Comparison of ENCODE assay signal across 9 mouse cellular contexts in the genomic region with DNA sequence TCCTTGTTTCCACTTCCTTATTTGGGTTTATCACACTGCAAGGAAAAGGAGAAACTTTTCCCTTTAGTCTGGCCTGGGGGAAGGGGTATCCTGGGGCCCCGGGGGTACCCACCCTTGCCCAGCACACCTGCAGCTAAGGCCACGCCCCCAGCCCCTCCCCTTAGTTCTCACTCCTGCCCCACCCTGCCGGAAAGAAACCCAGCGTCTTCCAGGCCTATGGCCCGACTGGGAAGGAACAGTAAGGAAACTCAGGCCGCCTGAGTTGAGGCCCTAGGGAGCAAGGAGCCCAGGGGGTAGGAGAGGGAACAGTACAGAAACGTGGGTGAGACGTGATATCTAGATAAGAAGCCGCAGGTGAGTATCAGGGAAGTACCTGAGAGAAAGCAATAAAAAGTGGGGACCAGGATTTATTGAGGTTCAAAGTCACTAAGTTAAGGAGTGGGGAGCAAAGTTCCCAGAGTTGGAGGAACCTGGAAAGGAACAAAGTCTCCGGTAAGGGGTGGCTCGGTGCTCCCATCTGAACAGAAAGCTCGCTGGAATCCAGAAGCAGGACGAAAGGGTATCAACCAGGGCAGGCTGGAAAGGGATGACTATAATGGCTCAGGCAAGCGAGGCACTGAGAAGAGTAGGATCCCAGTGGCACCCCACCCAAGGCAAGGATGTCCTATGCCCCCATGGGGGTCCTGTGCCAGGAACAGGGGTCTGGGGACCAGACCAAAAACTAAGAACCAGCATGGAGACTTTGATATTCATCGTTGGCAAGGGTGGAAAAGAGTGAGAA. TPM values are rescaled to one million over a fixed set of nuclear protein-coding genes. Genes with fewer than 3 reads are reported as not detected.
DNase-seq lines count a peak whose midpoint lies in the region; ATAC-seq and TF ChIP-seq lines count a peak whose summit lies in the region.
"Had no signal": no experiment of that assay in that cellular context is flagged by ENCODE, and none has a peak within 500 bp of the region (broad histone marks: within the 10 kb centered on the region; RNA-seq: fewer than 3 reads in every experiment).

No protein-coding gene starts in this region.

- H3K4me3 ChIP-seq in ES-E14 (ENCODE audit: insufficient read depth in 1 of 2, low read depth in 1 of 2, low read length in 2 of 2, poor library complexity in 1 of 2, severe bottlenecking in 1 of 2) = peak overlapping the region; percentile 74 to 87
- H3K4me3 ChIP-seq in hindbrain, embryonic 11.5 days (ENCODE audit: low read depth, low read length) = peak overlapping the region; percentile 38; the same call in 1 of the 2 replicates
- peak overlapping the region; percentile 85 for H3K4me3 ChIP-seq in liver, adult 2 months (ENCODE audit: insufficient read depth, low read depth, low read length)
- H3K4me3 ChIP-seq in neural tube, embryonic 12.5 days = peak overlapping the region; percentile 48

- no peak for ATAC-seq in hindbrain, embryonic 11.5 days (ENCODE audit: low FRiP score)
- no peak for ATAC-seq in neural tube, embryonic 12.5 days (ENCODE audit: low FRiP score, low read depth)

- no peaks in the 10 kb centered on the region for H3K9me3 ChIP-seq in ES-E14 (ENCODE audit: control insufficient read depth, insufficient read depth, low read depth, low read length)
- no peaks in the 10 kb centered on the region for H3K9me3 ChIP-seq in hindbrain, embryonic 11.5 days (ENCODE audit: control insufficient read depth, low read length)
- H3K9me3 ChIP-seq in neural tube, embryonic 12.5 days = no peaks in the 10 kb centered on the region

- peaks cover 8% of the 10 kb centered on the region for H3K27me3 ChIP-seq in hindbrain, embryonic 11.5 days (ENCODE audit: control insufficient read depth, insufficient read depth, low read length)
- H3K27me3 ChIP-seq in liver, adult 2 months (ENCODE audit: control insufficient read depth, insufficient read depth, low read length) = no peaks in the 10 kb centered on the region
- peaks cover 15% of the 10 kb centered on the region for H3K27me3 ChIP-seq in neural tube, embryonic 12.5 days (replicated peaks)
- H3K27me3 ChIP-seq: Patski had no signal

- TF ChIP-seq POLR2A in liver, adult 2 months (IDR thresholded peaks at IDR 0.05; ENCODE audit: extremely low read depth, insufficient read depth, low read length) = no peak

- H3K9ac ChIP-seq in ES-E14 (ENCODE audit: insufficient read depth, low read depth, low read length, poor library complexity, severe bottlenecking) = peak overlapping the region; percentile 72; the same call in 1 of the 2 replicates
- H3K9ac ChIP-seq in hindbrain, embryonic 11.5 days (ENCODE audit: low read depth, low read length) = no peak overlapping the region
- H3K9ac ChIP-seq in liver, adult 2 months (ENCODE audit: low read depth, low read length) = peak overlapping the region; percentile 93
- H3K9ac ChIP-seq in neural tube, embryonic 12.5 days = peak overlapping the region; percentile 57; the same call in 1 of the 2 replicates

- peaks cover 27% of the 10 kb centered on the region for H3K36me3 ChIP-seq in ES-E14 (ENCODE audit: control insufficient read depth, insufficient read depth, low read length, poor library complexity, severe bottlenecking)
- no peaks in the 10 kb centered on the region for H3K36me3 ChIP-seq in hindbrain, embryonic 11.5 days (ENCODE audit: control insufficient read depth, insufficient read depth, low read length)
- peaks cover 1% of the 10 kb centered on the region; the same call in 1 of the 2 replicates for H3K36me3 ChIP-seq in liver, adult 2 months (ENCODE audit: control insufficient read depth, insufficient read depth, low read length)
- peaks cover 7% of the 10 kb centered on the region for H3K36me3 ChIP-seq in neural tube, embryonic 12.5 days

- DNase-seq in adrenal gland, postnatal 14 days = peak; percentile 57
- DNase-seq in adrenal gland, postnatal 4 days (ENCODE audit: low spot score in 2 of 2) = no peak
- no peak for DNase-seq in ES-E14 (ENCODE audit: low read depth, low spot score)
- DNase-seq in hindbrain, embryonic 11.5 days (ENCODE audit: low spot score) = no peak
- no peak for DNase-seq in liver, adult 2 months (ENCODE audit: extremely low read depth, low read depth, low spot score)
- no peak for DNase-seq in frontal cortex, postnatal 36 days (ENCODE audit: low spot score in 2 of 2)
- no peak for DNase-seq in gastrocnemius, postnatal 4 days (ENCODE audit: low spot score in 2 of 2)

- H3K4me2 ChIP-seq in hindbrain, embryonic 11.5 days (replicated peaks; ENCODE audit: low read depth, low read length) = peak overlapping the region; percentile 54
- H3K4me2 ChIP-seq in neural tube, embryonic 12.5 days (replicated peaks) = peak overlapping the region; percentile 62

- H3K4me1 ChIP-seq in ES-E14 (ENCODE audit: control insufficient read depth in 2 of 2, insufficient read depth in 2 of 2, low read length in 2 of 2, poor library complexity in 1 of 2) = peaks cover 9 to 38% of the 10 kb centered on the region in 2 experiments; a peak in 3 of 4 replicates
- peaks cover 5% of the 10 kb centered on the region for H3K4me1 ChIP-seq in hindbrain, embryonic 11.5 days (replicated peaks; ENCODE audit: control insufficient read depth, insufficient read depth, low read length)
- H3K4me1 ChIP-seq in liver, adult 2 months (ENCODE audit: control insufficient read depth, insufficient read depth, low read length) = peaks cover 7% of the 10 kb centered on the region
- peaks cover 33% of the 10 kb centered on the region for H3K4me1 ChIP-seq in neural tube, embryonic 12.5 days

- in situ Hi-C loops in ES-E14 (cut with MboI; ENCODE audit: low sequenced_read_pairs in 2 of 2, unreplicated experiment in 2 of 2) = no loop called here

- WGBS in hindbrain, embryonic 11.5 days = 10% methylated on average over 15 of the region's 15 CpGs
- WGBS in liver, adult 2 months = 21% methylated on average over 15 of the region's 15 CpGs
- 15% methylated on average over 15 of the region's 15 CpGs for WGBS in neural tube, embryonic 12.5 days

- H3K79me2 ChIP-seq in liver, adult 2 months (ENCODE audit: control insufficient read depth, insufficient read depth, low read length) = peaks cover 4% of the 10 kb centered on the region; the same call in 1 of the 2 replicates

- H3K27ac ChIP-seq in ES-E14 (ENCODE audit: insufficient read depth, low read depth, low read length, poor library complexity, severe bottlenecking) = no peak overlapping the region
- H3K27ac ChIP-seq in hindbrain, embryonic 11.5 days (ENCODE audit: low read depth, low read length) = no peak overlapping the region
- no peak overlapping the region for H3K27ac ChIP-seq in liver, adult 2 months (replicated peaks; ENCODE audit: insufficient read depth, low read depth, low read length)
- no peak overlapping the region for H3K27ac ChIP-seq in neural tube, embryonic 12.5 days

- no peak for TF ChIP-seq CTCF in liver, adult 2 months (IDR thresholded peaks at IDR 0.05; ENCODE audit: low read depth, low read length)

TF ChIP-seq in ES-E14, 5 proteins besides CTCF, POLR2A, EP300 and RAD21 (continues in another document):
- no peak for TF ChIP-seq ZNF384 (IDR thresholded peaks at IDR 0.05; ENCODE audit: low read depth, low read length)
- TF ChIP-seq CHD2 (IDR thresholded peaks at IDR 0.05; ENCODE audit: low read depth, low read length) = no peak
- TF ChIP-seq MAFK (IDR thresholded peaks at IDR 0.05; ENCODE audit: insufficient read depth, low read depth, low read length) = no peak

RNA-seq across cellular contexts. Expression of gene Ppp1r14b, which starts 6.1 kb away (rescaled TPM):
- total RNA-seq in adrenal gland, postnatal 14 days (2021) = 264 and 275 TPM in 2 replicates
- total RNA-seq in adrenal gland, postnatal 4 days (2021) = 100 to 1,000 TPM; 292 to 312 TPM
- 365 and 385 TPM in 2 replicates for total RNA-seq in ES-E14 (2012; rRNA removed)
- 180 and 249 TPM in 2 replicates for polyA plus RNA-seq in hindbrain, embryonic 11.5 days (2014; fragmentation: Nextera tagmentation; extraction: Ambion mirVana)
- total RNA-seq in liver, adult 2 months (2014; rRNA removed) = 14.0 and 24.0 TPM in 2 replicates
- 34.5 and 38.2 TPM in 2 replicates for polyA plus RNA-seq in liver, adult 2 months (2012; rRNA removed)
- 324 and 325 TPM in 2 replicates for polyA plus RNA-seq in neural tube, embryonic 12.5 days (2016; fragmentation: Nextera tagmentation; extraction: Ambion mirVana)
- total RNA-seq in gastrocnemius, postnatal 4 days (2021) = 100 to 1,000 TPM; 364 to 392 TPM

RNA-seq across cellular contexts. Expression of gene Plcb3, which starts 7.6 kb away (rescaled TPM):
- 52.1 and 54.6 TPM in 2 replicates for total RNA-seq in adrenal gland, postnatal 14 days (2021)
- total RNA-seq in adrenal gland, postnatal 4 days (2021) = 10 to 100 TPM; 63.7 to 66.2 TPM
- total RNA-seq in ES-E14 (2012; rRNA removed) = 42.3 and 55.1 TPM in 2 replicates
- 14.6 and 14.8 TPM in 2 replicates for polyA plus RNA-seq in hindbrain, embryonic 11.5 days (2014; fragmentation: Nextera tagmentation; extraction: Ambion mirVana)
- total RNA-seq in liver, adult 2 months (2014; rRNA removed) = 5.9 and 9.6 TPM in 2 replicates
- 15.7 and 27.6 TPM in 2 replicates for polyA plus RNA-seq in liver, adult 2 months (2012; rRNA removed)
- 25.7 and 33.4 TPM in 2 replicates for polyA plus RNA-seq in neural tube, embryonic 12.5 days (2016; fragmentation: Nextera tagmentation; extraction: Ambion mirVana)
- total RNA-seq in gastrocnemius, postnatal 4 days (2021) = 10 to 100 TPM; 22.2 to 23.9 TPM

RNA-seq across cellular contexts. Expression of gene Fkbp2, which starts 11.6 kb away (rescaled TPM):
- total RNA-seq in adrenal gland, postnatal 14 days (2021) = 115 and 121 TPM in 2 replicates
- total RNA-seq in adrenal gland, postnatal 4 days (2021) = 10 to 100 TPM; 61.6 to 66.4 TPM
- total RNA-seq in ES-E14 (2012; rRNA removed) = 51.0 and 64.0 TPM in 2 replicates
- polyA plus RNA-seq in hindbrain, embryonic 11.5 days (2014; fragmentation: Nextera tagmentation; extraction: Ambion mirVana) = 73.7 and 79.3 TPM in 2 replicates
- 66.2 and 92.8 TPM in 2 replicates for total RNA-seq in liver, adult 2 months (2014; rRNA removed)
- 60.0 and 97.3 TPM in 2 replicates for polyA plus RNA-seq in liver, adult 2 months (2012; rRNA removed)
- 90.2 and 93.0 TPM in 2 replicates for polyA plus RNA-seq in neural tube, embryonic 12.5 days (2016; fragmentation: Nextera tagmentation; extraction: Ambion mirVana)
- 10 to 100 TPM; 25.3 to 28.6 TPM for total RNA-seq in gastrocnemius, postnatal 4 days (2021)

RNA-seq across cellular contexts. Expression of gene Vegfb, which starts 18.8 kb away (rescaled TPM):
- 116 and 122 TPM in 2 replicates for total RNA-seq in adrenal gland, postnatal 14 days (2021)
- 10 to 100 TPM; 88.6 to 89.2 TPM for total RNA-seq in adrenal gland, postnatal 4 days (2021)
- total RNA-seq in ES-E14 (2012; rRNA removed) = 10.0 and 14.3 TPM in 2 replicates
- polyA plus RNA-seq in hindbrain, embryonic 11.5 days (2014; fragmentation: Nextera tagmentation; extraction: Ambion mirVana) = 21.4 TPM in 2 replicates
- 1.9 and 3.2 TPM in 2 replicates for total RNA-seq in liver, adult 2 months (2014; rRNA removed)
- 16.8 and 20.4 TPM in 2 replicates for polyA plus RNA-seq in liver, adult 2 months (2012; rRNA removed)
- polyA plus RNA-seq in neural tube, embryonic 12.5 days (2016; fragmentation: Nextera tagmentation; extraction: Ambion mirVana) = 33.7 and 37.8 TPM in 2 replicates
- 10 to 100 TPM; 68.0 to 73.0 TPM for total RNA-seq in gastrocnemius, postnatal 4 days (2021)

RNA-seq across cellular contexts. Expression of gene Dnajc4, which starts 23.7 kb away (rescaled TPM):
- 44.4 and 47.4 TPM in 2 replicates for total RNA-seq in adrenal gland, postnatal 14 days (2021)
- 10 to 100 TPM; 35.3 to 37.6 TPM for total RNA-seq in adrenal gland, postnatal 4 days (2021)
- 14.0 and 22.0 TPM in 2 replicates for total RNA-seq in ES-E14 (2012; rRNA removed)
- 18.8 and 22.5 TPM in 2 replicates for polyA plus RNA-seq in hindbrain, embryonic 11.5 days (2014; fragmentation: Nextera tagmentation; extraction: Ambion mirVana)
- 11.2 and 13.3 TPM in 2 replicates for total RNA-seq in liver, adult 2 months (2014; rRNA removed)
- 22.3 and 23.7 TPM in 2 replicates for polyA plus RNA-seq in liver, adult 2 months (2012; rRNA removed)
- polyA plus RNA-seq in neural tube, embryonic 12.5 days (2016; fragmentation: Nextera tagmentation; extraction: Ambion mirVana) = 22.0 and 22.9 TPM in 2 replicates
- total RNA-seq in gastrocnemius, postnatal 4 days (2021) = 10 to 100 TPM; 32.3 to 34.2 TPM

Comparison
In these comparisons a context has a peak if more than half of its experiments do, and no peak if none do; other contexts are left out.
1. RNA of gene Ppp1r14b, which starts 6.1 kb away (total RNA-seq): 364 to 392 TPM in gastrocnemius, postnatal 4 days, 365 to 385 TPM in ES-E14, 292 to 312 TPM in adrenal gland, postnatal 4 days and 264 to 275 TPM in adrenal gland, postnatal 14 days; 14.0 to 24.0 TPM in liver, adult 2 months; every median in the first group is over 10 times any median in the second.
2. Peak in every context shown above with its lines, with median percentiles within 50 percentile points of each other: H3K4me3 ChIP-seq.